Mouse (Mus musculus) megakaryocyte-erythroid progenitor cell, adult 5-6 weeks (primary cell): ENCODE data around the gene Tmem107. TPM values are rescaled to one million over a fixed set of nuclear protein-coding genes. Genes with fewer than 3 reads are reported as not detected.

Experiments
- ATAC-seq: replicated peaks from 2 replicates; pipeline ENCODE4 v1.8.0; 2016; ENCODE audit warnings: mild to moderate bottlenecking, inconsistent platforms; ENCODE audit not compliant: severe bottlenecking, poor library complexity, low FRiP score, low TSS enrichment
- total RNA-seq, 2 experiments: library from RNA; stranded (forward) in 1 of 2; stranded (reverse) in 1 of 2; fragments of 200-1000, 215-1000 nt in 1 of 2; fragments of >200 nt in 1 of 2; fragmentation: Nextera tagmentation in 1 of 2; gene quantifications; 2 replicates each; pipeline ENCODE4 v1.2.3; 2014 to 2017

The Tmem107 gene
- total RNA-seq (2014; fragmentation: Nextera tagmentation) (33.8 and 51.0 TPM in 2 replicates), total RNA-seq (2017) (16.2 and 33.4 TPM in 2 replicates)

DNA sequence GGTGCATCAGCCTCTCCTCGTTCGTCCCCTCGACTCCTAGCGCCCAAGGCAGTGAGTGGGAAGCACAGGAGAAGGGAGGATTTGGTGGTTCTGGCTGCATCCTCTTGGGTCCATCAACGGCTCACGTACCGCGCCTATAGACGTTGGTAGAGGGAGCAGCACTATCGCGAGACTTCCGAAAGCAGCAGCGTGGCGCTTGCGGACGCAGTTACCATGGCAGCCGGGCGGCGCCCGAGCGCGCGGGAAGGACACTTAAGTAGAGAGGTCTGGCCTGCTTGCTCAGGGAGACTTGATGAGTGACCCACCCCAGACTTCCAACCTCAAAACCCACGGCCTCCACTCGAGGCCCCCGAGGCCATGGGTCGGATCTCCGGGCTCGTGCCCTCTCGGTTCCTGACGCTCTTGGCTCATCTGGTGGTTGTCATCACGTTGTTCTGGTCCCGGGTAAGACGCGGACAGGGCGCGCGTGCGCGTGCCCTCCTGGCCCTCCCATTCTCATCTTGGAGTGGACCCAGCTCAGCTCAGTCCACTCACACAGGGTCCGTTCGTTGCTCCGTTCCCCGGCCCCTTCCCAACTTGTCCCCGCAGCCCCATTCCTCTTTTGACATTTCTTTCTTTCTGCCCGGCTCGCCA, at the start of gene Tmem107:
TSS of gene Tmem107 (plus strand) at position 217 of the 633 bp plus-strand sequence.
- peak; percentile 65 for ATAC-seq

DNA sequence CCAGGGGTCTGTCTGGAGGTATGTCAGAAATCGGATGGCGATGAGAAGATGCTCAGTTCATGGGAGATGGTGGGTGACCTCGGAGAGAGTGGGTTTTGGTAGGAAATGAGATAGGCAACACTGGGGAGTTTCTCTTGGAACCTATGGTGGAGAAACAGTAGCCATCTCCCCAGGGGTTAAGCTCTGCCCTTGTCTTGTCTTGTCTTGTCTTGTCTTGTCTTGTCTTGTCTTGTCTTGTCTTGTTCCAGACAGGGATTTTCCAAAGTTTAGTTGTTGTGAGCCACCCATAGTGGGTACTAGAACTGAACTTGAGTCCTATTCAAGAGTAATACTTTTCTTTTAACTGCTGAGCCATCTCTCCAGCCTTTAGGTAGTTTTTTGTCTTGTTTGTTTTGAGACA, 44.0 kb upstream of the Tmem107 start:
- no peak for ATAC-seq

DNA sequence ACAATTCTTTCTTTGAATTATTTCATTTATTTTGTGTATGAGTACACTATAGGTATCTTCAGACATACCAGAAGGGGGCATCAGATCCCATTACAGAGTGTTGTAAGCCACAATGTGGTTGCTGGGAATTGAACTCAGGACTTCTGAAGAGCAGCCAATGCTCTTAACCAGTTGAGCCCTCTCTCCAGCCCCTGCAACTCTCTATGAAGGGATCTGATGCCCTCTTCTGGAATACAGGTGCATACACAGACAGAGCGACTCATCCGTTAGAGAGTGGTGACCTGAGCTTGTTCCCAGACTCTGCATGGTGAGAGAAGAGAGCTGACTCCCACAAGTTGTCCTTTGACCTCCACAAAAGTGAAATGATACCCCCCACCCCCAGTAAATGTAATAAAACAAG, 41.8 kb upstream of the Tmem107 start:
- ATAC-seq, result peak; percentile 86

DNA sequence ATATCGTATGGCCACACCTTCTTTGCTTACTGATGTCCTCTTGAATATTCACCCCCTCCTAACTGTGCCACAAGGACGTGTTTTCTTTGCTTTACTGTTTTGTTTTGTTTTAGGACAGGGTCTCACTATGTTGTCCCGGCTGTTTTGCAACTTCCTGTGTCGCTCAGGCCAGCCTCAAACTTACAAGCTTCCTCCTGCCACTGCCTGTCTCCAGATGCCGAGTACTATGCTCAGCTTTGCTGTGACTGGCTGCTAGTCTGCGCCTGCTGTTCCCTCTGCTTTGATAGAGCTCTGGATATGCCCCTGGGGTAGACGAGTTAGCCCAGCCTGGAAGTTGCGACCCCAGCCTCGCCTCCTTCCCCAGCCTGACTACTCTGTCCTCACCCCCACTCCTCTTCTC, 37.1 kb upstream of the Tmem107 start:
- no peak for ATAC-seq

DNA sequence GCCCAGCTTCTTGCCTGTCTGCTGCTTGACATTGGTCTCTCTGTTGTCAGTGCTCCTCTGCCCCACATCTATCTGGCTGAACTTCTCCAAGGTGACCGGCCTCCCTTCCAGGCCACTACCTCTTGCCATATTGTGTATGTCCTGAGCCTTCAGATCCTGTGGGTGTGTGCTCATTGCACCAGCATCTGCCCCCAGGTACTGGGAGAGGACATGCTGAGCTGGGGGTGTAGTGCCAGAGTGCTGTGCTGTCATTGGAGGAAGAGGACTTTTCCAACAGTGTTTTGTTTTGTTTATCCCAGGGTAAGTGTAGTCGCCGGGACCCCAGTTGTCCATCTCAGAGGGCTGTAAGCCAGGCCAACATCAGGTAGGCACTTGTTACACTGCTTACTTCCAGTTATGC, 36.0 kb upstream of the Tmem107 start:
- no peak for ATAC-seq

DNA sequence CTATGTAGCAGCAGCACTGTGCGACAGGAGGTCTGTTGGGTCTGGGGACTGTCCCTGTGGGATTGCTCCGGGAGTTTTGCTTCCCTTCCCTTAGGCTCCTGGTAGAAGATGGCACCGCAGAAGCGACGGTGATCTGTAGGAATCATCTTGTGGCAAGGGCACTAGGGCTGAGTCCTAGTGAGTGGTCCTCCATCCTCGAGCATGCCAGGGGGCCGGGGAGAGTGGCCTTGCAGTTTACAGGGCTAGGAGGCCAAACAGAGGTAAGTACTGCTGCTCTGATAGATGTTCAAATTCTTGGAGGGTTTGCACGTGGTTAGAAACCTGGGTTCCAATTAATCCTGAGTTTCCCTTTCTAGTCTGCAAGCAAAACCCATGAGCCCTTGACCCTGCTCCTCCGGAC, 35.2 kb upstream of the Tmem107 start:
- no peak for ATAC-seq

DNA sequence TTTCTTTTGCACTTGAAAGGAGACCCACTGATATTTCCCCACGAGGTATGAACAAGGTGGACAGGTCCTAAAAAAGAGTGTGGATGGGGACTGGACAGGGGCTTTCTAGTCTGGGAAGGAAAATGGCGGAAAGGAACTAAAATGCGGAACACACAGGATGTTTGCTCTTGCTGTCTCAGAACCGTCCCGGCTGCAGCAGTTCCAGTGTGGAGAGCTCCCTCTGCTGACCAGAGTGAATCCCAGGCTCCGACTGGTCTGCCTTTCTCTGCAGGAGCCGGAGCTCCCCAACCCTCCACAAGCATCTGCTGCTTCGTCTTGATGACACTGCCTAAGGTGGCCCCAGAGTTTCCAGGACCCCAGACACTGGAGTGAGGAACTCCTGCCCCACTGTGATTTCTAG, 34.8 kb upstream of the Tmem107 start:
- peak; percentile 60 for ATAC-seq

DNA sequence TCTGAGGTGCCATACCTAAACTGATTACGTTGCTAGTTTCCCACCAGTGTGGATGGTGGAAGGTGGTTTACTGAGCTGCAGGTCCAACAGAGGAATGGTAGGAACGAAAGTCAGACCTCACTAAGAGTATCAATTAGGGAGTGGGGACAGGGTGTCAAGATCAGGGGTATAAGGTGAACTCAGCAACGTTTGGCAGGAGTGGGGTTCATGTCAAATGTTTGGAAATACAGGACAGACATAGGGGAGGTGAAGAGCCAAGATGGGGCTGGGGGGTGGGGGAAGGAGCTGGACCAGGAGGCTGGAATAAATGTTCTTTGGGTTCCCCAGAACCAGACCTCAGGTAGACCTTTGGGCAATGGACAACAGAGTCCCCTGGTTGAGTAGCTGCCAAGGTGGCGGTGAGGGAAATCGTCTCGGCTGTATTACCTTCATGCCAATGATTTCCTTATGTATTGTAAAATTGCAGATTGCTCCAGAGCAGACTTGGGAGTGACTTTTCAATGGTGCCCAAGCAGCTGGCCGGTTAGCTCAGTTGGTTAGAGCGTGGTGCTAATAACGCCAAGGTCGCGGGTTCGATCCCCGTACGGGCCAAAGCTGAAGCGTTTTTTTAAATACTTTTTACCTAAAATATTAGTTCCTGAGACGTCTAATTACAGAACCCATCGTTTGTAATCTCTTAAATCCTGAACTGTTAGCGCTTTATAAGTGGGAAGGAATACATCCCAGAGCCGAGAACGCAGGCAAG, 33.9 kb upstream of the Tmem107 start:
- ATAC-seq, result no peak

DNA sequence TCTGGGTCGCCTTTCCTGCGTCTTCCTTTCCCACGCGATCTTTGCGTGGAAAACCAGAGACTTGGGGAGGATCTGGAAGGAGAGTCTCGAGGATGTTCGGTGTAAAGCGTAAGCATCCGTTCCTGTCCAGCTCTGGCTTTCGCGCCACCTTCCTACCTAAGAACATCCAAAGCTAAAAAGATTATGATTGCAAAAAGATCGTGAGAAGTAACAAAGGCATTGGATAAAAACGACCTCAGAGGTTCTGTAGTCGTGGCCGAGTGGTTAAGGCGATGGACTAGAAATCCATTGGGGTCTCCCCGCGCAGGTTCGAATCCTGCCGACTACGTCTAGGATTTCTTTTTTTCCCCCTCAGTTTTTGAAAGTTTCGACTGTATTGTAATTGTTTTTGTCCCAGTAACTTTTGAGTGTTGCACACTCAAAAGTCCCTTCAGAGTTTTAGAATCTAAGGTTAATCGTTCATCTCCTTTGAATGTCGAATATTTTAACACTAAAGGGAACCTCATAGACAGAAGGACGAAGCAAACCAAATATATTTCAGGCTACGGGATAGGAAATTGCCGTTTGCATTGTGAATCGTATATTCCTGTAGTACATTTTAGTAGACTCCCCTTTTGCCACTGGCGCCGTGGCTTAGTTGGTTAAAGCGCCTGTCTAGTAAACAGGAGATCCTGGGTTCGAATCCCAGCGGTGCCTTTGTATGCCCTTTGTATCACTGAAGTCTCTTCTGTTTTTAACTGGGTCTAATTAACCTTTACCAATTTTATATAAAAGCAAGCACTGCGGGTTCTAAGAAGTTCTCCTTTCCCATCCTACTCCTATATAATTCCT, 33.2 kb upstream of the Tmem107 start:
- ATAC-seq, result no peak

DNA sequence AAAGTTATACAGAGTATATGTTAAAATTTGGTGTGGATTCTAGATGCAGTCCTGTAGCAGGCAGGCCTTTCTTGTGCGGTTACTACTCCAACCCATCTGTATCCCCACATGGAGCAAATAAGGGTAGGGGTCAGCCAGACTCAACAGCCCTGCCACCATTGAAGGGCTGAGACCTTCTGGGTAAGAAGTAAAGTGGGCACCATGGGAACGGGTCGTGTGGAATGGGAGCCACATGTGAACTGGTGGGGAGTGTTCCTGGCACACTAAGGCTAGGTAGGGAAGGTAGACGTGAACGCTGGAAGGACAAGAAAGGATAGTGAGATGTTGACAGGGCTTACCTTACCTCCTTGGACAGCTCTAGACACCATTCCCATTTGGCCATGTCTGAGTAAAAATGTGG, 32.4 kb upstream of the Tmem107 start:
- no peak for ATAC-seq

DNA sequence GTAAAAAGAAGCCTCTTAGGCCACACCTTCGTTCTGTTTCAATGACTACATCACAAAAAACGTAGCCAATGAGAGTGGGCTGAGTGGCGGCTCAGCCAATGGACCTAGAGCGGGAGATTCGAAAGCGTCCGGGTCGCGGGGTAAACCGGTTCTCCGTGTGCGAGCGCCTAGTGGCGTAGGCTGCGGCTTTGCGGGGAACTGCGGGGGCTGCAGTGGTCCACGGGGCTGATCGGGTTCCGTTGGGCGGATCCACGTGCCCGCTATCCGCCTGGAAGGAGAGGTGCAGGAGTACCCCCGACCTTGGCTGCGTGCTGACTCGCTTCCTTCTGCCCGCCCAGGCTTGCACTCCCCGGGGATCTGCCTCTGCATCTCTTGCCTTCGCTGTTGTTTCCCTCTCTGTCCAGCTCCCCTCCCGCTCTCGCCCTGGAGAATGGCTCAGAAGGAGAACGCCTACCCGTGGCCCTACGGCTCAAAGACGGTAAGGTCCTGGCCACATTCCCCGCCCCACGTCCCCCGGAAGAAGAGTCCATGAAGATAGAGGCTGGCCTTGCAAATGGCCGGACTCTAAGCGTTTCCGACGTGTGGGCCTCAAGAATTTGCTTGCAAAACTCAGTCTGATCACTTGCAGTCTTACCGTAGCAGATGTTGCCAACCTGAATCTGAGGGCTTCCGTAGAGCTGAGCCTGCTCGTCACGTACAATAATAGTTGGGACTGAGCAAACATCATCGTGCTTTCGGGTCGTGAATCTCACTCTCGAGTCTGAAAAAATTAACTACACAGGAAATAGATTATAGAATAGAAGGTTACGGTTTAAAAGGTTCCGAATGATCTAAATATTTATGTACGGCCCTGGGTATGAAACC, 24.8 kb upstream of the Tmem107 start, which contains the start of gene Aurkb:
TSS of gene Aurkb (plus strand) at position 117 of the 864 bp plus-strand sequence.
- peak; percentile 88 for ATAC-seq

DNA sequence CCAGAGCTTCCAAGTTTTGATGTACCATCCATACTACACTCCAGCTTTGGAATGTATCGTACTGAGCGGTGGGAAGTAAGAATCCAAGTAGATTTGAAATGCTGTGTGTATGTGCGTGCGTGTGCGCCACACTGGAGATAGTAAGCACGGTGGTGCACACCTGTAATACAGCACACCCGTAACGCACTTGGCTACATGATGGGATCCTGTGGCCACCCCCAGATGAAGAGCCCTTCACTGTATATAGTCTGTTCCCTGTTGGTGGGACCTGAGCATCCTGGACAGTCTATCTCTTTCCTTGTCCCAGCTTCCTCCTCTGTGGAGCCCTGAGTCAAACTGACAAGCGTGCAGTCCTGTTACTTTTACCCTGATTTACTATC, 24.2 kb upstream of the Tmem107 start:
- no peak for ATAC-seq

DNA sequence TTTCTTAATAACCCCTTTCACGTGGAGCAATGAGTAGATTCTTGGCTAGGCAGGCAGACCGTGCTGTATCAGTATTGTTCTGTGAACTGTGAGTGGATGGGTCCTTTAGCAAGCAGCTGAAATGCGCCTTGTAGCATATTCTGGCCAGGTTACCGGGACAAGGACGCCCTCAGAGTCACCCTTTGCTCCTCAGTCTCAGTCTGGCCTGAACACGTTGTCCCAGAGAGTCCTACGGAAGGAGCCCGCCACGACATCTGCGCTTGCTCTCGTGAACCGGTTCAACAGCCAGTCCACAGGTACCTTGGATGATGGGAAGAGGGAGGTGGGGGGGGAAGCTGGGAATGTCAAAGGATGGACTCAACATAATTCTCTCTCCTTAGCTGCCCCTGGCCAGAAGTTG, 23.0 kb upstream of the Tmem107 start:
- ATAC-seq, result no peak

DNA sequence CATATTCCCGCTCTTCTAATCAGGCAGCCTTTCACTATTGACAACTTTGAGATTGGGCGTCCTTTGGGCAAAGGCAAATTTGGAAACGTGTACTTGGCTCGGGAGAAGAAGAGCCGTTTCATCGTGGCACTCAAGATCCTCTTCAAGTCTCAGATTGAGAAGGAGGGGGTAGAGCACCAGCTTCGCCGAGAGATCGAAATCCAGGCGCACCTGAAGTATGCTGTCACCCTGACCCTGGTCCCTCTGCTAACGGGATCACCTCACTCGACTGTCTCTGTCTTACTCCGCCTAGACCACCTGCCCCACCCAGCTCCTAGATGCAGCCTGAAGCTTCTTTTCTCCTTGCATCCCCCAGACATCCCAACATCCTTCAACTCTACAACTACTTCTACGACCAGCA, 22.5 kb upstream of the Tmem107 start:
- no peak for ATAC-seq

DNA sequence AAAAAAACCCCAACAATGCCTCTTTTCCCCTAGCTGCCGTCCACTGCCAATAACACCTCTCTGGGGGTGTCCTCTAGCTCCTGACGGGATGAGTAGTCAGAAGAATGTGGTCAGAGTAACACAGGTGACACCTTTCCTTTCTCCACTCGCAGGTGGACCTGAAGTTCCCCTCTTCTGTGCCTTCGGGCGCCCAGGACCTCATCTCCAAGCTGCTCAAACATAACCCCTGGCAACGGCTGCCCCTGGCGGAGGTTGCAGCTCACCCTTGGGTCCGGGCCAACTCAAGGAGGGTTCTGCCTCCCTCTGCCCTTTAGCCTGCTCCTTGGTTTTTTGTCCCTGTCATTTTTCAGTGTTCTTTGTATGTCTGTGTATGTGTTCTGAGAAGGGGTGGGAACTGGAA, 19.9 kb upstream of the Tmem107 start:
- no peak for ATAC-seq

DNA sequence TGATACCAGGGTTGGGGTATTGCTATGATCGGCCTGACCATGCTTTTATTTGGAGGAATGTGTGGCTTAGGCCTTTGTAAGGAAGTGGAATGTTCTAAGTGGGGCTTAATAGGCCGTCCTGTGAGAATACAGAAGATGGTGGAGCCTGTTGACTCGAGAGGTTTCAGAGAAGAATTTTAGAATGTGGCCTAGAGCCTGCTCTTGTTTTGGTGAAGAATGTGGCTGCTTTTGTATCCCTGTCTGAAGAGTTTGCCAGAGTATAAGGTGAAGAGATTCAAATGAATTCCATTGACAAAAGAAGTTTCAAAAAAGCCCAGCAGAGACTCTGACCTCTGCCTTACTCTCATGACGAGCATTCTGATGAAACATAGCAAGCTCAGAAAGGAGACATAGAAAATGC, 18.8 kb upstream of the Tmem107 start:
- no peak for ATAC-seq

DNA sequence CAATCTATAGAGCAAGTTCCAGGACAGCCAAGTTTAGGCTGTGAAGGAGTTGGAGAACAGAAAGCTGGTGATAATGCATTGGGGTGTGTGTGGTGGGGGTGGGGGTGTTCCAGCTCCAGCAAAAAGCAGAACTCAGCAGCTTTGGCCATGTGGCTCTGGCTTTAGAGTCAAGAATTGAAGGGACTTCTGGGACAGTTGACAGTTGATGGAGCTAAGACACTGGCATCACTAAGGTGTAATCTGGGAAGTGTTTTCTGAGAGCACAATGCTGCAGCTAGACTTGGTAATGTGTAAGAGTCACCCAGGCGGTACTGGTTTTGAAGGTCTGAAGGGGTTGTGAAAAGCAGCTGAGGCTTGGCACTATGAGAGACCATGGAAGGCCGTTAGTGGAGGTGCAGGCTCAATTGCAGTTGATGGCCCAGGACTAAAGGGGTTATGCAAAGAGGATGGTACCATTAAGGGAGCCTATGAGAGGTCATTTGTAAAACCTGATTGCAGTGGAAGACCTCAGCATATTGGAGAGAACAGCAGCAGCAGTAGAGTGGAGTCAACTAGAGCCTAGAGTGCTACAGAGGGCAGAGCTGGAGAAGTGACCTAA, 17.7 kb upstream of the Tmem107 start:
- no peak for ATAC-seq

DNA sequence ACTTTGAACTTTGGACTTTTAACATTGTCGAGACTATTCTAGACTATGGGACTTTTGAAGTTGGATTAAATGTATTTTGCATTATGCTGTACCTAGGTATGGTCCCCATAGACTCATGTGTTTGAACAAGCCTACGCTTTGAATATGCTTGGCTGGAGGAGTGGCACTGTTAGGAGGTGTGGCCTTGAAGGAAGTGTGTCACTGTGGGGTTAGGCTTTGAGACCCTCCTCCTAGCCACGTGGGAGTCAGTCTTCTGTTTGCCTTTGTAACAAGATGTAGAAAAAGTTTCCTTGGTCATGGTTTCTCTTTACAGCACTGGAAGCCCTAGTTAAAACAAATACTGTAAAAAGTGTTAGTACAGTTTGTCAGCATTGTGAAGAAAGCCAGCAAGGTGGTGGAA, 16.8 kb upstream of the Tmem107 start:
- ATAC-seq, result no peak

DNA sequence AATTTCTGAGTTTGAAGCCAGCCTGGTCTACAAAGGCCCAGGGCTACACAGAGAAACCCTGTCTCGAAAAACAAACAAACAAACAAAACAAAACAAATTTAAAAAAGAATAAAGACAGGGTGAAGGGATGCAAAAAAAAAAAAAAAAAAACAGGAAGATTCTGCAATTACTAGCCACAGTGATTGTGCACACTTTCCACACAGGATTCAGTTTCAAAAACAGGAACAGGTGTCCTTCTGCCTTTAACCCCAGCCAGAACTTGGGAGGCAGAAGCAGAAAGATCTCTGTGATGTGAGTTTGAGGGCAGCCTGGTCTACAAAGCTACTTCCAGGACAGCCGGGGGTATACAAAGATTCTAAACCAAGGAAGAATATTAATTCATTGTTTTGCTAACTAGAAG, 12.3 kb upstream of the Tmem107 start:
- no peak for ATAC-seq
